Mouse (Mus musculus): ENCODE data around the gene Mtr. TPM values are rescaled to one million over a fixed set of nuclear protein-coding genes. Genes with fewer than 3 reads are reported as not detected.

Gene Mtr
- total and polyA plus RNA-seq, 2 experiments, result 2.9 to 5.5 TPM

GRCm38 (mm10) chr13:12272953-12273352, 15.0 kb upstream of the Mtr start:
- Histone ChIP-seq H3K9ac (ENCODE audit: low read depth, low read length) (no peak overlapping the region), H3K36me3 (ENCODE audit: control insufficient read depth, insufficient read depth, low read length) (no peaks in the 10 kb centered on the region), H3K4me3 (ENCODE audit: insufficient read depth, low read depth, low read length) (no peak overlapping the region), H3K4me1 (ENCODE audit: control insufficient read depth, insufficient read depth, low read length) (no peaks in the 10 kb centered on the region), H3K79me2 (ENCODE audit: control insufficient read depth, insufficient read depth, low read length) (no peaks in the 10 kb centered on the region), H3K27ac (replicated peaks; ENCODE audit: insufficient read depth, low read depth, low read length) (no peak overlapping the region), H3K27me3 (ENCODE audit: control insufficient read depth, insufficient read depth, low read length) (no peaks in the 10 kb centered on the region)
- WGBS, result 59% methylated on average over 3 of the region's 3 CpGs
- no peak for TF ChIP-seq POLR2A (IDR thresholded peaks at IDR 0.05; ENCODE audit: extremely low read depth, insufficient read depth, low read length)
- no peak for TF ChIP-seq CTCF (IDR thresholded peaks at IDR 0.05; ENCODE audit: low read depth, low read length)
- DNase-seq (ENCODE audit: extremely low read depth, low read depth, low spot score), result peak; percentile 22

GRCm38 (mm10) chr13:12267971-12268370, 10.1 kb upstream of the Mtr start:
- Histone ChIP-seq H3K9ac (ENCODE audit: low read depth, low read length) (no peak overlapping the region), H3K36me3 (ENCODE audit: control insufficient read depth, insufficient read depth, low read length) (no peaks in the 10 kb centered on the region), H3K27me3 (ENCODE audit: control insufficient read depth, insufficient read depth, low read length) (no peaks in the 10 kb centered on the region), H3K4me3 (ENCODE audit: insufficient read depth, low read depth, low read length) (no peak overlapping the region), H3K4me1 (ENCODE audit: control insufficient read depth, insufficient read depth, low read length) (no peaks in the 10 kb centered on the region), H3K27ac (replicated peaks; ENCODE audit: insufficient read depth, low read depth, low read length) (no peak overlapping the region), H3K79me2 (ENCODE audit: control insufficient read depth, insufficient read depth, low read length) (no peaks in the 10 kb centered on the region)
- no peak for TF ChIP-seq CTCF (IDR thresholded peaks at IDR 0.05; ENCODE audit: low read depth, low read length)
- no peak for TF ChIP-seq POLR2A (IDR thresholded peaks at IDR 0.05; ENCODE audit: extremely low read depth, insufficient read depth, low read length)
- WGBS, result 67% methylated on average over 3 of the region's 3 CpGs
- peak; percentile 55 for DNase-seq (ENCODE audit: extremely low read depth, low read depth, low spot score)

GRCm38 (mm10) chr13:12267097-12267496, 9.2 kb upstream of the Mtr start:
- TF ChIP-seq POLR2A (IDR thresholded peaks at IDR 0.05; ENCODE audit: extremely low read depth, insufficient read depth, low read length) (no peak), CTCF (IDR thresholded peaks at IDR 0.05; ENCODE audit: low read depth, low read length) (peak; percentile 58)

GRCm38 (mm10) chr13:12263996-12264395, 6.1 kb upstream of the Mtr start:
- TF ChIP-seq CTCF (IDR thresholded peaks at IDR 0.05; ENCODE audit: low read depth, low read length) (no peak), POLR2A (IDR thresholded peaks at IDR 0.05; ENCODE audit: extremely low read depth, insufficient read depth, low read length) (no peak)
- no peaks in the 10 kb centered on the region for H3K36me3 ChIP-seq (ENCODE audit: control insufficient read depth, insufficient read depth, low read length)
- no peak overlapping the region for H3K27ac ChIP-seq (replicated peaks; ENCODE audit: insufficient read depth, low read depth, low read length)
- 75% methylated on average over 6 of the region's 6 CpGs for WGBS
- H3K4me1 ChIP-seq (ENCODE audit: control insufficient read depth, insufficient read depth, low read length), result no peaks in the 10 kb centered on the region
- H3K9ac ChIP-seq (ENCODE audit: low read depth, low read length), result no peak overlapping the region
- no peak overlapping the region for H3K4me3 ChIP-seq (ENCODE audit: insufficient read depth, low read depth, low read length)
- no peaks in the 10 kb centered on the region for H3K27me3 ChIP-seq (ENCODE audit: control insufficient read depth, insufficient read depth, low read length)
- DNase-seq (ENCODE audit: extremely low read depth, low read depth, low spot score), result no peak
- no peaks in the 10 kb centered on the region for H3K79me2 ChIP-seq (ENCODE audit: control insufficient read depth, insufficient read depth, low read length)

More at GRCm38 (mm10) chr13:12267097-12267496, 9.2 kb upstream of the Mtr start:
- H3K27ac ChIP-seq (replicated peaks; ENCODE audit: insufficient read depth, low read depth, low read length), result no peak overlapping the region
- no peaks in the 10 kb centered on the region for H3K4me1 ChIP-seq (ENCODE audit: control insufficient read depth, insufficient read depth, low read length)
- no peaks in the 10 kb centered on the region for H3K36me3 ChIP-seq (ENCODE audit: control insufficient read depth, insufficient read depth, low read length)
- peak; percentile 24 for DNase-seq (ENCODE audit: extremely low read depth, low read depth, low spot score)
- 72% methylated on average over 3 of the region's 3 CpGs for WGBS
- no peak overlapping the region for H3K9ac ChIP-seq (ENCODE audit: low read depth, low read length)
- no peaks in the 10 kb centered on the region for H3K79me2 ChIP-seq (ENCODE audit: control insufficient read depth, insufficient read depth, low read length)
- no peaks in the 10 kb centered on the region for H3K27me3 ChIP-seq (ENCODE audit: control insufficient read depth, insufficient read depth, low read length)
- H3K4me3 ChIP-seq (ENCODE audit: insufficient read depth, low read depth, low read length), result no peak overlapping the region

GRCm38 (mm10) chr13:12261505-12261904, 3.6 kb upstream of the Mtr start:
- H3K27ac ChIP-seq (replicated peaks; ENCODE audit: insufficient read depth, low read depth, low read length), result no peak overlapping the region
- H3K36me3 ChIP-seq (ENCODE audit: control insufficient read depth, insufficient read depth, low read length), result no peaks in the 10 kb centered on the region
- no peak overlapping the region for H3K9ac ChIP-seq (ENCODE audit: low read depth, low read length)
- H3K4me1 ChIP-seq (ENCODE audit: control insufficient read depth, insufficient read depth, low read length), result peaks cover 3% of the 10 kb centered on the region; the same call in 1 of the 2 replicates
- no peaks in the 10 kb centered on the region for H3K79me2 ChIP-seq (ENCODE audit: control insufficient read depth, insufficient read depth, low read length)
- H3K4me3 ChIP-seq (ENCODE audit: insufficient read depth, low read depth, low read length), result no peak overlapping the region
- 0 out of 2 replicates have a peak, but pooled peaks have one; percentile 13 for TF ChIP-seq CTCF (IDR thresholded peaks at IDR 0.05; ENCODE audit: low read depth, low read length)
- TF ChIP-seq POLR2A (IDR thresholded peaks at IDR 0.05; ENCODE audit: extremely low read depth, insufficient read depth, low read length), result no peak
- DNase-seq (ENCODE audit: extremely low read depth, low read depth, low spot score), result peak; percentile 12
- no peaks in the 10 kb centered on the region for H3K27me3 ChIP-seq (ENCODE audit: control insufficient read depth, insufficient read depth, low read length)

- no peaks in the 10 kb centered on the region for H3K79me2 ChIP-seq (ENCODE audit: control insufficient read depth, insufficient read depth, low read length)
- TF ChIP-seq POLR2A (IDR thresholded peaks at IDR 0.05; ENCODE audit: extremely low read depth, insufficient read depth, low read length) (no peak), CTCF (IDR thresholded peaks at IDR 0.05; ENCODE audit: low read depth, low read length) (no peak)
- peaks cover 12% of the 10 kb centered on the region for H3K36me3 ChIP-seq (ENCODE audit: control insufficient read depth, insufficient read depth, low read length)
- WGBS, result 29% methylated on average over 10 of the region's 10 CpGs
- H3K4me3 ChIP-seq (ENCODE audit: insufficient read depth, low read depth, low read length), result peak overlapping the region; percentile 83
- peak; percentile 22 for DNase-seq (ENCODE audit: extremely low read depth, low read depth, low spot score)
- no peak overlapping the region for H3K27ac ChIP-seq (replicated peaks; ENCODE audit: insufficient read depth, low read depth, low read length)
- H3K4me1 ChIP-seq (ENCODE audit: control insufficient read depth, insufficient read depth, low read length), result peaks cover 6% of the 10 kb centered on the region
- H3K9ac ChIP-seq (ENCODE audit: low read depth, low read length), result peak overlapping the region; percentile 83
- H3K27me3 ChIP-seq (ENCODE audit: control insufficient read depth, insufficient read depth, low read length), result no peaks in the 10 kb centered on the region
These were observed 982 bp downstream of the Mtr start for GRCm38 (mm10) chr13:12256871-12257390.

Measured in liver, adult 2 months (tissue).